Mouse (Mus musculus) layer of hippocampus, adult 2 months (tissue): ENCODE data around the gene Krba1. TPM values are rescaled to one million over a fixed set of nuclear protein-coding genes. Genes with fewer than 3 reads are reported as not detected.

Experiments used
- DNase-seq, 2 experiments: peaks; one replicate each; pipeline ENCODE4 v3.0.0; 2022; ENCODE audit warnings: low spot score in 2 of 2
- H3K27ac ChIP-seq: fragments of 200-600 bp; 2 replicates; pipeline ENCODE4 v1.8.1; 2022
- H3K4me3 ChIP-seq: fragments of 200-600 bp; 2 replicates; pipeline ENCODE4 v1.8.1; 2022; ENCODE audit warnings: mild to moderate bottlenecking
- CTCF ChIP-seq: fragments of 200-600 bp; conservative IDR thresholded peaks from 2 replicates; pipeline ENCODE4 v1.8.1; 2022; ENCODE audit warnings: antibody characterized with exemption, mild to moderate bottlenecking, moderate library complexity
- total RNA-seq, 2 experiments: library from RNA; stranded (reverse); gene quantifications; 2 replicates each; pipeline ENCODE4 v1.2.3; 2021

The Krba1 gene
- total RNA-seq, 2 experiments from 2014 or later: 42.9 to 49.3 TPM

DNA sequence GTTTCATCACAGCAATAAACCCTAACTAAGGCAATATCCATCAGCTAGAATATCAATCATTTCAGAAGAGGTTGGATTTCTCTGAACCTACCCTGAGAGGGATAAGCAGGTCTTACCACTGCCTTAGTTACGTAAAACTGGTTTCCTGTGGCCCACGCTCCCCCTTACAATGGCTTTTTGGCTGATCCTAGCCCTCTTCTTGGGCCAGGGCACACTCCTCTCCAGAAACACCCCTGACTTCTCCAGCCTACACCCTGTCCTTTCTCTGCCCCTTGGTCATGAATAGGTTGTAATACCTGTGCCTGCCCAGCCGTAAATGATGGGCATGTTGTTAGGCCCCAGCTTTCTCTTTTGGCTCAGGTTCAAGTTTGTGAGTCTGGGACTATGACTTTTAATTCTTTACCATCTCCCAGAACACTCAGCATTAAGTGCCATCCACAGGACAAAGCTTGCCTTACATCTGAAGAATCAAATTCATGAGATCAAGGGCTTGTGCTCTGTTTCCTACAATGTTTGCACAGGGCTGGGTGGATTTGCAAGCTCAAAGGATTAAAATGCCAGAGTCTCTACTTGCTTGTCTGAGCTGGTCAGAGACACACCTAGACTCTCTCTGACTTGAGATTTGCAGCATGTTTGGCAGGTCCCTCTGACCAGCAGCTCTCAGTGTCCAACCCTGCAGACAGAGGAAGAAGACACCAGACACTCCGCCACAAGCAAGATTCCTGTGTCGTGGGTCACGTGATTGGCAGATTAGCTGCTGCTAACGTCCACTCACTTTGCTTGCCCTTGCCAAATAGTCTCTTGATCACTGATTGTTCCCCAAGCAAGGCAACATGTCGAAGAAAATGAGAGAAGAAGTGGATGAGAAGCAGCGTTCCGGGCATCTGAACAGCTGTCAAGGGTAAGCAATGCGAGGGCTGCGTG is 37.8 kb downstream of the Krba1 start:
- TF ChIP-seq CTCF: no peak
- no peak for DNase-seq
- H3K27ac ChIP-seq: peak overlapping the region; percentile 47; the same call in 1 of the 2 replicates
- no peak overlapping the region for H3K4me3 ChIP-seq

DNA sequence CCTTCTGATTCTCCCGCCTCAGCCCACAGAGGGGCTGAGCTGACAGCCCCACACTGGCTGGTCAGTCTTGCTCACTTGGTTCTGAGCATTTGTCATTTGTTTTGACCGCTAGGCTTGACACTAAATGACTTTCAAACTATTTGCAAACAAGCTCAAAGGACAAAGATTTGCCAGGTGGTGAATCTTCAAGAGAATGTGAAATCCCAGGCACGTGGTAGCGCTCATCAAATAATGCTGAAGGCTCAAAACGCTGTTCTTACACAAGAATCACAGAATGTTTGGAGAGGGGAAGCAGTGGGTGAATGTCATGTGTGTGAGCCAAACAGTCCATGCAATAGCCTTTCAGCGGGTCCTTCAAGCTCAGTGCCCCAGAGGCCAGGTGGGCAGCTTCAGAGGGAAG is 39.3 kb downstream of the Krba1 start:
- DNase-seq: no peak
- Histone ChIP-seq H3K27ac (no peak overlapping the region), H3K4me3 (no peak overlapping the region)
- no peak for TF ChIP-seq CTCF

DNA sequence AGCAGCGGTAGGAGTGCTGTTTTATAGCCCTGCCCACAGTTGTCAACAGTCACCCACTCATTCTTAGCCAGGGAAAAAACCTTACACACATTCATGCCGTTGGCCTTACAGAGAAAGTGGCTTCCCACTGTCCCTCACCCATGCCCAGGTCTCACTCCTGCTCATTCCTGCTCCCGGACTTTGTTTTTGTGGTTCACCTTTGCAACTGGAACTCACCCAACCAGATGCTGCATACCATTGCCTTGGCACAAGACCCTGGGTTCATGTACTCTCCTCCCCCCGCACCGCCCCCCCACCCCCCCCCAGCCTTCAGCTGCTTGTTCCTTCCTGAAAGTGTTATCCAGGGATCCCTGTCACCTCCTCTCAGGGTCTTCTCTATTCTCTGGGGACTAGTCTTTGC is 39.7 kb downstream of the Krba1 start:
- Histone ChIP-seq H3K4me3 (no peak overlapping the region), H3K27ac (no peak overlapping the region)
- DNase-seq: no peak
- TF ChIP-seq CTCF: no peak

DNA sequence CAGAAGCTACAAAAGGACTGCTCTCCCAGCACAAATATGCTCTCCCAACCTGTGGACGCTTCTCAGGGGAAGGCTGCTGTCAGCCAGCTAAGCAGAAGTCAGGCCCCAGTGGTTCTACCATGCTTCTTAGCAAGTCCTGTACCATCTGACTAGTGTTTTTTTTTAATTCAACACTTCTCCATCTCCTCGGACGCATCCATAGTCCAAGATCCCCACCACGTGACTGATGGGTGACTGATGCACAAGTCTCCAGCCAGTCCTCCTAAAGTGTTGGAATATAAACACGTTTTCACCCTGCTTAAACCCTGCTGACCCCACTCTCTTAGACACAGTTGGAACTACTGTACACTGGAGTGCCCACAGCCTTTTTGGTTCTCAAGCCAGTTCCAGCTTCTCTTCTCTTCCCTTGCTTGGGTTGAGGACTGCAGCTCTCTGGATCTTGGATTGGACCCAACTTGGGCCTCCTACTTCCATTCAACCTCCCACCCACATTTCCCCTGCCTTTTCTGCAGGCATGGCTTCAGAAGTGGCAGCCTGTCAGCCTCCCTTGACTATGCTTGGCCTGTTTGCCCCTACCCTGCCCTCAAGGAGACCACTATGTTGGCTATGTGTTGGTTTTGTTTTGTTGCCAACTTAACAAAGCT is 40.4 kb downstream of the Krba1 start:
- H3K27ac ChIP-seq: no peak overlapping the region
- H3K4me3 ChIP-seq: no peak overlapping the region
- DNase-seq: no peak
- TF ChIP-seq CTCF: no peak

DNA sequence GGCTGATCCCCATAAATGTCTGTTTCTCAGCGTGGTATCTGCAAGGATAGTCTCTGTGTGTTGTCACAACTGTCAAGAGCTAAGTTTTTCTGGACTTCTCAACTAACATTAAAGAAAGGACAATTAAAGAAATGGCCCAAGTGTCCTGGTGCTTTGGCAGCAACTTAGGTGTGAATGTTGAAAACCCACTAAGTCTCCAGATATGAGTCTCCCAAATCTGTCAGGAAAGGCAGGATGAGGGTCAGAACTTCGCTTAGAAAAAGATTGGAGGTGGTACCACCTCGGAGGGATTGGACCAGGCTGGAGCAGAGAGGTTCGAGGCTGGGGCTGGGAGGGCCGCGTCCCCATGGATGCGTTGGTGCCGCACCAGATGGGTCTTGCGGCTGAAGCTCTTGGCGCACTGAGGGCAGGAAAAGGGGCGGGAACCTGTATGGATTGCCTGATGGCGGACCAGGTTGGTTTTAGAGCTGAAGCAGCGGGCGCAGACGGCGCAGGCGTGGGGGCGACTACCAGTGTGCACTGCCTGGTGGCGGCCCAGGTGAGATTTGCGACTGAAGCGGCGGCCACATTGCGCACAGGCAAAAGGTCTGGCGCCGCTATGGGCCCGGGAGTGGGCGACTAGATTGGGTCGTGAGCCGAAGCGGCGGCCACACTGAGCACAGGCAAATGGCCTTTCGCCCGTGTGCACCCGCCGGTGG is 42.4 kb downstream of the Krba1 start:
- Histone ChIP-seq H3K27ac (no peak overlapping the region), H3K4me3 (no peak overlapping the region)
- no peak for TF ChIP-seq CTCF
- DNase-seq: no peak

DNA sequence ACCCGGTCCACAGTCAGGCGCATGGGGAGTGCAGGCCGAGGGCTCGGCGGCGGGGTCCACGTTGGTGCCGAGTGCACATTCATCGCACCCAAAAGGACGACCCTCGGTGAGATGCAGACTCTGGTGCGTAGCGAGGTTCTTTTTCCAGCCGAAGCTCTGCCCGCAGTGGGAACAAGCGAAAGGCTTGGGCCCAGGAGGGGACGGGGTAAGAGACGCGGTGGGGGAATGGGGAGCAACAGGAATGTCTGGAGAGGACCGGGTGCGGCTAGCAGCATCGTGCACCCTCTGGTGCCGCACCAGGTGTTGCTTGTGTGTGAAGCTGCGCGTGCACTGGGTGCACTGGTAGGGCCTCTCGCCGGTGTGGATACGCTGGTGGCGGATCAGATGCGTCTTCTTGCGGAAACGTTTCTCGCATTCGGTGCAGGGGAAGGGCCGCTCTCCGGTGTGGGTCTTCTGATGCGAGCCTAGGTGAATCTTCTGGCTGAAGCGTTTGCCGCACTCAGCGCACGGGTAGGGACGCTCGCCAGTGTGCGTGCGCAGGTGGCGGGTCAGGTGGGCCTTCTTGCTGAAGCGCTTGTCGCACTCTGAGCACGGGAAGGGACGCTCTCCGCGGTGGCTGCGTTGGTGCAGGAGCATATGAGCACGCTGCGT is 43.2 kb downstream of the Krba1 start:
- Histone ChIP-seq H3K27ac (no peak overlapping the region), H3K4me3 (no peak overlapping the region)
- TF ChIP-seq CTCF: no peak
- no peak for DNase-seq

DNA sequence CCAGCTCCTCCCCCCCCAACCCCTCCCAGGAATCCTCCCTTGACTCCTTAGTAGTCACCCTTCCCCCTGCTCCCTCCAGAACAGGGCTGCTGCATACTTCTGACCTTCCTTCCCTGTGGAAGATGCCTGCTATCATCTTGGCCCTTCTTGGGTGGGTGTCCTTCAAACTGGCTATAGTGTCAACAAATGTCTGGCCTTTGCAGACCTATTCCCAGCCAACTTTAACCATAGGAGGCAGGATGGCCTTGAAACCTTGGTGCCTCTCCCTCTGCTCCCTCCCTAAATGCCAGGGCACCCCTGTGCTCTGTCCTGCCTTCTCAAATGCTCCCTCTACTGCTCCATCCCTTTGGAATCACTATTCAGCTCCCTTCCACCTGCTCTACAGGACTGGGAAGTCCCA is 44.3 kb downstream of the Krba1 start:
- H3K4me3 ChIP-seq: no peak overlapping the region
- no peak overlapping the region for H3K27ac ChIP-seq
- TF ChIP-seq CTCF: no peak
- DNase-seq: no peak

DNA sequence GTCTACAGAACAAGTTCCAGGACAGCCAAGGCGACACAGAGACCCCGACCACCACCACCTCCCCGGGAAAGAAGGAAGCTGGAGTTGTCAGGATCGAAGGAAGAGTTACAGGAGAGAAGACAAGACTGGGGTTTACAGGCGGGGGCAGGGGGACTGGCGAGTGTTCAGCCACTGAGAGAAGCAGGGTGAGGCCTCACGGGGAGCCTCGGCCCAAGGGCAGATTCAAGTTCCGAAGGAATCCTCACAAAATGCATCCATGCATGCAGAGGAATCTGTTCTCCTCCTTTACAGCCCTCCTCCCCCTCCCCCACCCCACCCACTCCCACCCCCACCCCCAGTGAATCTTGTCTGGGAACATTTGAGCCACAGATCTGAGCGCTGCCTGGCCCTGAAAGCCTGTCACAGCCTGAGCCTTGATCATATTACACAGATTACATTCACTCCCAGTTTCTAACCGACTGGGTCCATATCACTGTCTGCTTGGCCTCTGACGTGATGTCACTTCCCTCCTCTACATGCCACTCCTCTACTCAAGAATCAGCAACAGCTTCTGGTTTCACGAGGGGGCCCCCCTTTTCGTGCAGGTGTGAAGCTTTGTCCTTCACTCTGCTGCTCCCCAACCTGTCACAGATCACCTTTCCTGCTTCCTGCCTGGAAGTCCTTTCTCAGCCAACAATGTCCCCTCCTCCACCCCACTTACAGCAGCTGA is 45.1 kb downstream of the Krba1 start:
- Histone ChIP-seq H3K27ac (no peak overlapping the region), H3K4me3 (no peak overlapping the region)
- TF ChIP-seq CTCF: no peak
- DNase-seq: no peak

DNA sequence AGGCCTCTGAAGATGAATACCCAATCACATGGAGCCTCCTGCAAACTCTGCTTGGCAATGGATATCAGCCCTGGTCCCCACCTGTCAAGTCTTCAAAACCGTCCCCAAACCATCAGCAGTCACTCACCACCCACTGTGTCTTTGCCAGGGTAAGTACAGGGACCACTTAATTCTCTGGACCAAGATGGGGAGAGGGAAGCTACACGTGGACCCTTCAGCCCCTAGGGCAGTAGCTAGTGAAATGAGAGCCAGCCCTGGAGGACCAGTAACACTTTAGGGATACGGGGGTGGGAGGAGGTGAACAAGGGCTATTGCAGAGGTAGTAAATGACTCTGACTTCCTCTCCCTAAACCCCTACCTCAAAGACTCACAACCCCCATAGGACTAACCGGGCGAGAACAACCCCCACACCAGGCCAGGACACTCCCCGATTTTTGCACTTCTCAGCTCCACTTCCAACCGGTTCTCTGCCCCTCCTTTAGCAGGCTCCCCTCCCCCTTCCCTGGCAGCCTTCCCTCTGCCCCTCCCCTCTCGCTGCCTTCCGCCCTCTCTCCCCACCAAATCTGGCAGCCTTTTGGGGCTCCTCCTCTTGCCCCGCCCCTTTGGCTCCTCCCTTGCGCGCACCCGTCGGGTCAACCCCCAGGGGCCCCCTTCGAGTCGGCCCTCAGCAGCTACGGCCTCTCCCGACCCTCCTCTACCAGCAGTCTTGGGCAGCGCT is 48.4 kb downstream of the Krba1 start:
- H3K27ac ChIP-seq: peak overlapping the region; percentile 94
- DNase-seq: peak; percentile 86 to 91
- peak overlapping the region; percentile 87 for H3K4me3 ChIP-seq
- TF ChIP-seq CTCF: no peak

DNA sequence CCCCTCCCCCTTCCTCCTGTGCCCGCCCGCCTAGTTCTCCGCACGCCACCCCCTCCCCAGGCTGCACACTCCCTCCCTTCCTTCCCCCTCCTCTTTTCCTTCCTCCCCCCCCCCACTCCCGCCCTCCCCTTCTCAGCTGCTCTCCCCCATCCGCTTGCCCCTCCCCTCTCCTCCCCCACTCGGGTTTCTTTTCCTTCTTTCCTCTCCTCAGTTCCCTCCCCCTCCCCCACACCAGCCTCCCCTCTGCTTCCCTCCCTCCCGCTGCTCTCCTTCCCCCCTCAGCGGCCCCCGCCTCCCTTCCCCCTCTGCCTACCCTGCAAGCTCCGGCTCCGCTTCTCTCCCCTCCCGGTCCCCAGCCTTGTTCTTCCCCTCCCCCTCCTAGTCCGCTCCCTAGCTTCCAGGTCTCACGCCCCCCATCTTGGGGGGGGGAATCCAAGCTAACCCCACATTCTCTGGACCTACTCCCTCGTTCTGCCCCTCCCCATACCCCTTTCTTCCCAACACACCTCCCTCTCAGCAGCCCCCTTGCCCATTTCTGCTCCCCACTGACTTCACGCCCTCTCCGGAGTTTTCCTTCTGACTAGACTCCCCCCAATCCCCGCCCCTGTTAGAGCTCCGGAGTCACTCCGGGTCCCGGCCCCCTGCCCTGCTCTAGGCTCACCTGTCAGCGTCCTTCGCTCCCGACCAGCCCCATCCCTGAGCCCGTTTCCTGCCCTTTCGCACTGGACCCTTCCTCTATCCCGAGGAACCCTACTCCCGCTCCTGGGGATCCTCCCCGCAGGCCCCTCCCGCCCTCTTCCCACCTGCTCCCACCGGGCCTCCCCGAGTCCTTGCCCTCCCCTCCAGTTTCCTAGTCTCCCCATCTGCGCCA is 49.2 kb downstream of the Krba1 start:
- peak; percentile 65 to 67 for DNase-seq
- Histone ChIP-seq H3K4me3 (peak overlapping the region; percentile 87), H3K27ac (peak overlapping the region; percentile 94)
- no peak for TF ChIP-seq CTCF
